ENCODE assay signal across 11 mouse cellular contexts in genomic region chr1:97943908-97944608, GRCm38 (mm10).
"Had no signal": no experiment of that assay in that cellular context is flagged by ENCODE, and none has a peak within 500 bp of the region (broad histone marks: within the 10 kb centered on the region; RNA-seq: fewer than 3 reads in every experiment).

No protein-coding gene starts in this region.

- H3K4me3 ChIP-seq: layer of hippocampus, adult 2 months; limb, embryonic 13.5 days; midbrain, embryonic 12.5 days had no signal

- H3K36me3 ChIP-seq: limb, embryonic 13.5 days; midbrain, embryonic 12.5 days had no signal

- H3K27ac ChIP-seq: layer of hippocampus, adult 2 months; limb, embryonic 13.5 days; liver, embryonic 14.5 days; midbrain, embryonic 12.5 days had no signal

- H3K9me3 ChIP-seq: limb, embryonic 13.5 days; midbrain, embryonic 12.5 days had no signal

- H3K4me2 ChIP-seq: limb, embryonic 13.5 days; midbrain, embryonic 12.5 days had no signal

- H3K27me3 ChIP-seq: limb, embryonic 13.5 days; midbrain, embryonic 12.5 days had no signal

- H3K9ac ChIP-seq: limb, embryonic 13.5 days; liver, embryonic 14.5 days; midbrain, embryonic 12.5 days had no signal

- H3K4me1 ChIP-seq: midbrain, embryonic 12.5 days had no signal

- DNase-seq: left cerebral cortex, postnatal 4 days; lung, adult 18-20 months; retina, postnatal 1 day; right cerebral cortex, postnatal 4 days; spleen, adult 18-20 months; thymus, adult 18-20 months; thymus, postnatal 14 days had no signal
